Mouse (Mus musculus): Measurements from ENCODE around the gene Gm13941. TPM values are rescaled to one million over a fixed set of nuclear protein-coding genes. Genes with fewer than 3 reads are reported as not detected.

Gm13941 gene
- not detected in 2 replicates for polyA plus RNA-seq (2012; rRNA removed)

DNA sequence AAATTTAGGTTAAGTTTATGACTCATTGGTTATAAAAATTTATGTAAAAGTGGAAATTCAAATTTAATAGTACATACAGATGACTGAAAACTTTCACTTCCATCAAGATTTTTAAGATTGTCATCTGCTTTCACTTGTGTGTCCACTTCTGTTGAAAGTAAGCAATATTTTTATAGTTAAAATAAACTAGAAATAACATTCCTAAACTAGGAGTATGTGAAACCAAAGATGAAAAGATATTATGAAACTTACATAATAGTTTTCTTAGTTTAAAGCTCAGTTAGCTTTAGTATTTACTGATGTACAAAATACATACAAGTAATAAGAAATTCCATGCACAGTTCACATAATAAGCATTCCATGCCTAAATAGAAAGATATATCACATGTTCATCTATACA lies at the start of gene Gm13941:
TSS of gene Gm13941 (minus strand) at position 101 of the 400 bp plus-strand sequence.

DNA sequence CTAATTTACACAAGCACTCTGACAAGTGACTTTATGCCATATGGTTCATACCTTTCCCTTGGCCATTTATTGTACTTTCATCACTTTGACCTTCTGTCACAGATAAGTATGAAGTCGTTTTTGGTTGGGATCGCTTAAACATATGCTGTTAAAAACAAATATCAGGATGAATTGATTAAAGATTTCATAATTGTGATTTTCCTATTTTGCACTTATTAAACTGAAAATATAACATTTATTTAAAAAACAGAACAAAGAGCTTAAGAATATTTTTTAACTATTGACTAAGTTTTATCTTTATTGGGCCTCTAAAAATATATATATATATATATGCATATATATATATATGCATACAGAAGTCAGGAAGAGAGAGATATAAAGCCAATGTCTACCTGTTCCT lies 47.1 kb upstream of the Gm13941 start, which contains the start of gene Gm15130:
TSS of gene Gm15130 (minus strand) at position 101 of the 400 bp plus-strand sequence.

Other genes with a start within 250 kb of the Gm13941 start
- under 0.01 and 0.01 TPM in 2 replicates for gene Ano3, start 155.1 kb downstream of the Gm13941 start, polyA plus RNA-seq (2012; rRNA removed)
- not detected in 2 replicates for gene Gm15130, start 47.0 kb upstream of the Gm13941 start, polyA plus RNA-seq (2012; rRNA removed)
- not detected in 2 replicates for gene 4930430A15Rik, start 123.6 kb upstream of the Gm13941 start, polyA plus RNA-seq (2012; rRNA removed)
- gene Olfr1275, start 129.3 kb upstream of the Gm13941 start, polyA plus RNA-seq (2012; rRNA removed): not detected in 2 replicates
- not detected in 2 replicates for gene Olfr1276, start 148.5 kb upstream of the Gm13941 start, polyA plus RNA-seq (2012; rRNA removed)
- not detected in 2 replicates for gene Olfr1277, start 168.1 kb upstream of the Gm13941 start, polyA plus RNA-seq (2012; rRNA removed)
- not detected in 2 replicates for gene Olfr1278, start 184.2 kb upstream of the Gm13941 start, polyA plus RNA-seq (2012; rRNA removed)
- not detected in 2 replicates for gene Olfr1279, start 194.7 kb upstream of the Gm13941 start, polyA plus RNA-seq (2012; rRNA removed)
- not detected in 2 replicates for gene Olfr1280, start 208.0 kb upstream of the Gm13941 start, polyA plus RNA-seq (2012; rRNA removed)
- gene Olfr1281, start 220.5 kb upstream of the Gm13941 start, polyA plus RNA-seq (2012; rRNA removed): not detected in 2 replicates
- gene Olfr1282, start 230.1 kb upstream of the Gm13941 start, polyA plus RNA-seq (2012; rRNA removed): not detected in 2 replicates

Measured in liver, embryonic 14 days (tissue).